Mouse (Mus musculus) stomach, postnatal 0 days (tissue): ENCODE measurements at regions not wholly inside any gene's neighbourhood (a gene's known extent, or its start where the extent isn't known, plus 50 kb on each side); places are given as distances from the start of the nearest gene placed in this dataset.
A peak's percentile ranks its signal among the peaks of the same experiment; 100 is the strongest.

Experiments
- CTCF ChIP-seq: IDR thresholded peaks from 2 replicates; pipeline ENCODE4 v1.5.1; 2016; ENCODE audit warnings: antibody characterized with exemption, low read depth, mild to moderate bottlenecking, moderate library complexity
- EP300 ChIP-seq: optimal IDR thresholded peaks from 2 replicates; pipeline ENCODE3; 2016; ENCODE audit warnings: antibody characterized with exemption

DNA sequence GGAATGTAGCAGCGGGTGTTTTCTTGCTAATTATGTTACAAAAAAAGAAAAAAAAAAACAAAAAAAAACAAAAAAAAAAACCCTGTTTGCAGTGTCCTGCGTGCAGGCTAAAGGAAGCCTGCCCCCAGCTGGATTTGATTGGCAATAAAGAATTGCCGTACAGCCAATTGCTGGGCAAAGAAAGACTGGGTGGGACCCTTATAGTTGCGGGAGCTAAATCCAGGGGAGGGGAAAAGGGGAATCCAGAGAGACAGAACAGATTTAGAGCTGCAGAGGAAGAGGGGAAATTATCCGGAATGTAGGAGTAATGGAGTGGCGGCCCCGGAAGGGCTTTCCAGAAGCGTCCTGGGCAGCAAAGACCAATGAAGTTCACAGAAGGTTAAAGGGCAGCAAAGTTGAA, 223.6 kb downstream of the Prdm2 start:
- TF ChIP-seq CTCF (peak; percentile 35; the same call in 1 of the 2 replicates), EP300 (no peak)
